Mouse (Mus musculus) ES-Bruce4 (cell line): Measurements from ENCODE around the gene Slc12a9.

ENCODE experiments used
- CTCF ChIP-seq: IDR thresholded peaks from one replicate; pipeline ENCODE4 v1.8.1; 2011; ENCODE audit warnings: low read depth, low read length
- POLR2A ChIP-seq: IDR thresholded peaks from one replicate; pipeline ENCODE4 v1.8.1; 2011; ENCODE audit warnings: low read length; ENCODE audit not compliant: insufficient read depth

DNA sequence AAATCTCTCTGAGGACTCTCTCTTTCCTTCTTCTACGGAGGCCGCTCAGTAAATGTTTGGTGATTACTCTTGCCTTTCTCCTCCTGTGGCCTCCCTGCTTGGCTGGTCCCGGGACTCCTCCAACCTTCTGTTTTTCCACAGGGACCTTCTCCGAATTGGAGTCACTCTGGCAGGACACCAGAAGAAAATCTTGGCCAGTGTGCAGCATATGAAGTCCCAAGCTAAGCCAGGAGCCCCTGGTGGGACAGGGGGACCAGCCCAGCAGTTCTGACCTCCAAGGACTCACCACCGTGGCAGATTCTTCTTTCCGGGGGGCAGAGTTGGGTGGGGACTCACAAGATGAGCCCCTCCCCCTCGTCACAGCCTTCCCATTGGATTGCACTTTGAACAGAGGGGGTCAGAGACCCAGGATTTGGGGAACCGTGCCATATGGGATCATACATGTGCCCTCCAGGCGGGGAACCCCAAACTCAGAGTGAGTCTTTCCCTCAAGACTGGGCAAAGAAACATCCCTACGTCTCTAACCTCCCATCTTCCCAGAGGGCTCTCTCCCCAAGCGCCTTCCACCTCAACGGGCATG, 40.1 kb upstream of the Slc12a9 start:
- TF ChIP-seq CTCF = no peak
- TF ChIP-seq POLR2A = no peak
